Mouse (Mus musculus): Measurements from ENCODE around the gene Gpr160.

- TF ChIP-seq ZMIZ1 (IDR thresholded peaks at IDR 0.05; ENCODE audit: low read depth, low read length) (no peak), ZC3H11A (IDR thresholded peaks at IDR 0.05; ENCODE audit: low read depth, low read length) (no peak), EP300 (IDR thresholded peaks at IDR 0.05; ENCODE audit: low read depth in 1 of 2, low read length in 2 of 2) (no peak), GABPA (IDR thresholded peaks at IDR 0.05; ENCODE audit: low read depth, low read length) (no peak), MAX (IDR thresholded peaks at IDR 0.05; ENCODE audit: low read length) (no peak), E2F4 (IDR thresholded peaks at IDR 0.05; ENCODE audit: borderline replicate concordance, low read depth, low read length) (no peak), POLR2A (IDR thresholded peaks at IDR 0.05; ENCODE audit: control insufficient read depth in 1 of 2, insufficient read depth in 1 of 2, low read depth in 1 of 2, low read length in 2 of 2, poor library complexity in 1 of 2) (no peak), CTCF (IDR thresholded peaks at IDR 0.05 in 2 of 3, conservative IDR thresholded peaks at IDR 0.05 in 1 of 3; ENCODE audit: control insufficient read depth in 1 of 3, insufficient read depth in 1 of 3, low read depth in 2 of 3, low read length in 3 of 3, poor library complexity in 1 of 3, severe bottlenecking in 1 of 3) (no peak), RCOR1 (IDR thresholded peaks at IDR 0.05; ENCODE audit: low read depth, low read length) (no peak), TAL1 (IDR thresholded peaks at IDR 0.05; ENCODE audit: low read length) (no peak), CHD1 (IDR thresholded peaks at IDR 0.05; ENCODE audit: low read depth, low read length) (no peak), CHD2 (IDR thresholded peaks at IDR 0.05; ENCODE audit: low read length) (no peak), GATA1 (IDR thresholded peaks at IDR 0.05; ENCODE audit: low read depth, low read length) (no peak)
These were observed 8.1 kb downstream of the Gpr160 start for GRCm38 (mm10) chr3:30863712-30864435.
